Mouse (Mus musculus): Measurements from ENCODE around the gene Prrt2. TPM values are rescaled to one million over a fixed set of nuclear protein-coding genes. Genes with fewer than 3 reads are reported as not detected.

Gene Prrt2
- 0.88 and 2.1 TPM in 2 replicates for polyA plus RNA-seq (2016; fragmentation: Nextera tagmentation; extraction: Ambion mirVana)

GRCm38 (mm10) chr7:127020901-127021562, at the start of gene Prrt2, which contains the start of gene Gm42742:
Gene Prrt2 (minus strand): TSS chr7:127021211.
Gene Gm42742 (minus strand): TSS chr7:127021097.
- Histone ChIP-seq H3K4me2 (peak within 1 kb of the TSS; percentile 98), H3K9me3 (replicated peaks) (no peaks in the 10 kb centered on the region), H3K9ac (peak within 1 kb of the TSS; percentile 100), H3K36me3 (peaks cover 37% of the 10 kb centered on the region), H3K27ac (peak within 1 kb of the TSS; percentile 98; the same call in 1 of the 2 replicates), H3K27me3 (replicated peaks) (no peaks in the 10 kb centered on the region), H3K4me1 (peaks cover 80% of the 10 kb centered on the region), H3K4me3 (peak within 1 kb of the TSS; percentile 34)
- WGBS (ENCODE audit: insufficient replicate concordance), result 3% methylated on average over 31 of the region's 37 CpGs
- no peak for ATAC-seq

- no peak overlapping the region for H3K4me2 ChIP-seq
- H3K9ac ChIP-seq, result no peak overlapping the region
- no peak overlapping the region for H3K27ac ChIP-seq
- no peaks in the 10 kb centered on the region for H3K9me3 ChIP-seq (replicated peaks)
- peaks cover under 1% of the 10 kb centered on the region; the same call in 1 of the 2 replicates for H3K27me3 ChIP-seq (replicated peaks)
- WGBS (ENCODE audit: insufficient replicate concordance), result 61% methylated on average over 4 of the region's 4 CpGs
- ATAC-seq, result no peak
- no peaks in the 10 kb centered on the region for H3K4me1 ChIP-seq
- H3K36me3 ChIP-seq, result no peaks in the 10 kb centered on the region
- no peak overlapping the region for H3K4me3 ChIP-seq
Observed at GRCm38 (mm10) chr7:127066317-127066716, 45.3 kb upstream of the Prrt2 start.

DNA sequence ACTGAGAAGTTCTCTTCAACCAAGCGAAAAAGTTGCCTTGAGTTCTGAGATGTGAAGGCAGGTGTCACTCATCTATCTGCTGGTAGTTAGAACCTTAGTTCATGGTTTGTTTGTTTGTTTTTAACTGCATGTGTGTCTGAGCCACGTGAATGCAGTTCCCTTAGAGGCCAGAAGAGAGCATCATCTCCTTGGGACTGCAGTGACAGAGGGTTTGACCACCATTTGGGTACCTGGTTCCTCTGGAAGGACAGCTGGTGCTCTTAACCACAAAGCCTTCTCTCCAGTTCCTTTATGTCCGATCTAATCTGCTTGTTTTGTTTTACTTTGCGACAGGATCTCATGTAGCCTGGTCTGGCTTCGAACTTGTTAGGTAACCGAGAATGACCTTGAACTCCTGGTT, 44.5 kb upstream of the Prrt2 start:
- Histone ChIP-seq H3K4me3 (no peak overlapping the region), H3K9me3 (replicated peaks) (no peaks in the 10 kb centered on the region), H3K27ac (no peak overlapping the region), H3K9ac (no peak overlapping the region), H3K36me3 (no peaks in the 10 kb centered on the region), H3K27me3 (replicated peaks) (peaks cover 7% of the 10 kb centered on the region; the same call in 1 of the 2 replicates), H3K4me1 (no peaks in the 10 kb centered on the region), H3K4me2 (no peak overlapping the region)
- ATAC-seq, result no peak
- WGBS (ENCODE audit: insufficient replicate concordance), result 67% methylated on average over 6 of the region's 6 CpGs

DNA sequence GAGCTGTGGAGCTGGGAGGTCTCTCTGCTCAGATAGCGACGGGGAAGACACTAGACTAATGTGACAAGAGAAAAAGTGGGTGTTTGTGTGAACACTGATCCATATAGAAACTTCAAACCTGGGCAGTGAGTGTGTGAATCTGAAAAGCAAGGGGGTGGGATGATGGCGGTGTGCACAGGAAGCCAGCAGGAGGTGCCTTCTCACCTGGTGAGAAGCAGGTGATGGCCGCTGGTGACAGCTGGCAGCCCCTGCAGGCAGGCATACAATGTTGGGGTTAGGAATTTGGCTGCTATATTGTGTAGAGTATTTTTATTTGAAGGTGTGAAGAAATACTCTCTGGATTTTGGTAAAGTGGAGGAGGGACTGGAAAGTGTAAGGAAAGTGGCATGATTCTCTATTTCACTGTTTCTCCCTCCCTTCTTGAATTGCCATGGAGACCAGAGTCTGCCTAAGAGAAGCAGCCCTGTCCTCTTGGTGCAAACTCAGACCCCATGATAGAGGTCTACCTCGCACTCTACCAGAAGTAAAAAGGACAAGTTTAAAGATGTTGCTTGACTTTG, 34.1 kb upstream of the Prrt2 start:
- no peak overlapping the region for H3K4me3 ChIP-seq
- no peak overlapping the region for H3K27ac ChIP-seq
- H3K9ac ChIP-seq, result no peak overlapping the region
- no peaks in the 10 kb centered on the region for H3K36me3 ChIP-seq
- H3K4me2 ChIP-seq, result no peak overlapping the region
- no peaks in the 10 kb centered on the region for H3K9me3 ChIP-seq (replicated peaks)
- peaks cover 70% of the 10 kb centered on the region for H3K27me3 ChIP-seq (replicated peaks)
- WGBS (ENCODE audit: insufficient replicate concordance), result 44% methylated on average over 5 of the region's 5 CpGs
- no peaks in the 10 kb centered on the region for H3K4me1 ChIP-seq
- no peak for ATAC-seq

- Histone ChIP-seq H3K4me1 (peaks cover 42% of the 10 kb centered on the region), H3K9ac (peak within 1 kb of the TSS; percentile 96), H3K4me2 (peak within 1 kb of the TSS; percentile 76), H3K27me3 (replicated peaks) (no peaks in the 10 kb centered on the region), H3K27ac (peak within 1 kb of the TSS; percentile 83), H3K4me3 (peak within 1 kb of the TSS; percentile 91), H3K36me3 (peaks cover 37% of the 10 kb centered on the region), H3K9me3 (replicated peaks) (no peaks in the 10 kb centered on the region)
- WGBS (ENCODE audit: insufficient replicate concordance), result 2% methylated on average over 53 of the region's 53 CpGs
- ATAC-seq, result peak; percentile 88
Observed at GRCm38 (mm10) chr7:127041851-127042672, 21.1 kb upstream of the Prrt2 start, which contains the start of gene Kif22. Gene Kif22 (minus strand): TSS chr7:127042471.

- peaks cover 41% of the 10 kb centered on the region for H3K4me1 ChIP-seq
- H3K27me3 ChIP-seq (replicated peaks), result no peaks in the 10 kb centered on the region
- H3K9ac ChIP-seq, result no peak overlapping the region; the same call in 1 of the 2 replicates
- peak overlapping the region; percentile 98 for H3K27ac ChIP-seq
- no peak overlapping the region for H3K4me2 ChIP-seq
- no peak overlapping the region for H3K4me3 ChIP-seq
- peaks cover 87% of the 10 kb centered on the region for H3K36me3 ChIP-seq
- no peak for ATAC-seq
- 40% methylated on average over 1 of the region's 1 CpGs for WGBS (ENCODE audit: insufficient replicate concordance)
- no peaks in the 10 kb centered on the region for H3K9me3 ChIP-seq (replicated peaks)
Observed at GRCm38 (mm10) chr7:127031244-127031643, 10.2 kb upstream of the Prrt2 start.

- ATAC-seq, result no peak
- H3K36me3 ChIP-seq, result peaks cover 81% of the 10 kb centered on the region
- 95% methylated on average over 1 of the region's 1 CpGs for WGBS (ENCODE audit: insufficient replicate concordance)
- no peak overlapping the region for H3K4me3 ChIP-seq
- peak overlapping the region; percentile 25; the same call in 1 of the 2 replicates for H3K9ac ChIP-seq
- no peaks in the 10 kb centered on the region for H3K9me3 ChIP-seq (replicated peaks)
- no peaks in the 10 kb centered on the region for H3K27me3 ChIP-seq (replicated peaks)
- H3K4me2 ChIP-seq, result no peak overlapping the region
- H3K4me1 ChIP-seq, result peaks cover 45% of the 10 kb centered on the region
- H3K27ac ChIP-seq, result peak overlapping the region; percentile 98
Observed at GRCm38 (mm10) chr7:127030172-127030571, 9.2 kb upstream of the Prrt2 start.

DNA sequence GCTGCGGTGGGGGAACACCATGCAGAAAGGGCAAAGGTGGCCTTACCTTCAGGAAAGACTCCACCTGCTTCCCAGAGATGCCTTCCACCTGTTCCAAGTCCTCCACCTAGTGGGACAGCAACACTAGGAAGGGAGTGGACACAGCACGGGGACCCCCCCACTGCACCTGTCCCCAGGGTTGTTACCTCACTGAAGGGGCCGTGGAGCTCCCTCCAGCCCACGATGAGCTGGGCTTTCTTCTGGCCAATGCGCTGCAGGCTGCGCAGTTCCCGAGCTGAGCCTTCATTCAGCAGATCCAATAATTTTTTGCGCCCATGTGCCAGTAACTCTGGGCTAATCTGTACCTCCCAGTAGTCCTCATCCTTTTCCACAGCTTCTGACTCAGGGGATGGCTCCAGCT, 6.9 kb upstream of the Prrt2 start:
- H3K9me3 ChIP-seq (replicated peaks), result no peaks in the 10 kb centered on the region
- H3K27me3 ChIP-seq (replicated peaks), result no peaks in the 10 kb centered on the region
- no peak for ATAC-seq
- H3K4me1 ChIP-seq, result peaks cover 68% of the 10 kb centered on the region
- WGBS (ENCODE audit: insufficient replicate concordance), result 63% methylated on average over 8 of the region's 8 CpGs
- H3K9ac ChIP-seq, result peak overlapping the region; percentile 71
- peak overlapping the region; percentile 98 for H3K4me2 ChIP-seq
- H3K27ac ChIP-seq, result peak overlapping the region; percentile 98
- peaks cover 81% of the 10 kb centered on the region for H3K36me3 ChIP-seq
- H3K4me3 ChIP-seq, result peak overlapping the region; percentile 90

- peaks cover 75% of the 10 kb centered on the region for H3K4me1 ChIP-seq
- peak within 1 kb of the TSS; percentile 98 for H3K4me2 ChIP-seq
- peak within 1 kb of the TSS; percentile 98 for H3K27ac ChIP-seq
- WGBS (ENCODE audit: insufficient replicate concordance), result under 1% methylated on average over 59 of the region's 63 CpGs
- peak within 1 kb of the TSS; percentile 100 for H3K9ac ChIP-seq
- H3K9me3 ChIP-seq (replicated peaks), result no peaks in the 10 kb centered on the region
- peak within 1 kb of the TSS; percentile 90 for H3K4me3 ChIP-seq
- peak; percentile 79 for ATAC-seq
- H3K36me3 ChIP-seq, result peaks cover 81% of the 10 kb centered on the region
- H3K27me3 ChIP-seq (replicated peaks), result no peaks in the 10 kb centered on the region
Observed at GRCm38 (mm10) chr7:127026984-127027726, 6.1 kb upstream of the Prrt2 start, which contains the start of gene Maz. Gene Maz (minus strand): TSS chr7:127027037.

- H3K4me1 ChIP-seq, result peaks cover 75% of the 10 kb centered on the region
- no peak; the same call in 1 of the 2 replicates for ATAC-seq
Observed at GRCm38 (mm10) chr7:127026616-127026983, 5.6 kb upstream of the Prrt2 start.

DNA sequence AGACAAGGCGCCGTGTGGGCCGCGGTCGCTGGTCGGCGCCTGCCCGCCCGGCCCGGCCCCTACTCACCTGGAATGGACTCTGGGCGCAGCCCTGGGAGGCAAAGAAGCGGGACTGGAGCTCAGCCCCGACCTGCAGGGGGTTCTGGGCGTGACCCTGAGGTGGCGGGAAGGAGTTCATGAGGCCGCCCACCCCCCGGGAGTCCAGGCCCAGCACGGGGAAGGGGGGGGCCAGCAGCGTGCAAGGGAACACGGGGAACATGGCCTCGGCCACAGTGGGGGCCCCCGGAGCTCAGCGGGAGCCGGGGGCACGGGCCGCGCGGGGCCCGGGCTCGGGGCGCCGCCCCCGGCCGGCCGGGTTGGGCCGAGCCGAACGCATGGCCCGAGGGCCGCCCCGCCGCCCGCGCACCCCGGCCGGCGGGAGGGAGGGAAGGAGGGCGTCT, 5.2 kb upstream of the Prrt2 start:
- H3K36me3 ChIP-seq, result peaks cover 75% of the 10 kb centered on the region
- H3K27ac ChIP-seq, result peak overlapping the region; percentile 98
- peak; percentile 48 for ATAC-seq
- 0% methylated on average over 15 of the region's 48 CpGs for WGBS (ENCODE audit: insufficient replicate concordance)
- no peaks in the 10 kb centered on the region for H3K9me3 ChIP-seq (replicated peaks)
- peak overlapping the region; percentile 100 for H3K9ac ChIP-seq
- no peaks in the 10 kb centered on the region for H3K27me3 ChIP-seq (replicated peaks)
- peak overlapping the region; percentile 90 for H3K4me3 ChIP-seq
- H3K4me1 ChIP-seq, result peaks cover 75% of the 10 kb centered on the region
- peak overlapping the region; percentile 98 for H3K4me2 ChIP-seq

More at GRCm38 (mm10) chr7:127026616-127026983, 5.6 kb upstream of the Prrt2 start:
- Histone ChIP-seq H3K9me3 (replicated peaks) (no peaks in the 10 kb centered on the region), H3K4me3 (peak overlapping the region; percentile 90), H3K36me3 (peaks cover 79% of the 10 kb centered on the region), H3K27ac (peak overlapping the region; percentile 98), H3K27me3 (replicated peaks) (no peaks in the 10 kb centered on the region), H3K9ac (peak overlapping the region; percentile 100), H3K4me2 (peak overlapping the region; percentile 98)
- 3% methylated on average over 12 of the region's 48 CpGs for WGBS (ENCODE audit: insufficient replicate concordance)

Data from liver, embryonic 12.5 days (tissue).